Mouse (Mus musculus): Measurements from ENCODE around the gene Gfy.

GRCm38 (mm10) chr7:45154993-45155514 is 24.3 kb downstream of the Gfy start:
- TF ChIP-seq CTCF (conservative IDR thresholded peaks at IDR 0.05; ENCODE audit: insufficient read depth, insufficient read length, low read depth, low read length) (peak; percentile 52), POLR2A (IDR thresholded peaks at IDR 0.05; ENCODE audit: low read depth, low read length) (no peak)

All from kidney, adult 2 months (tissue).